Mouse (Mus musculus) ES-E14 (cell line): ENCODE results near the gene Rex1bd. TPM values are rescaled to one million over a fixed set of nuclear protein-coding genes. Genes with fewer than 3 reads are reported as not detected.

ENCODE experiments used
- DNase-seq: peaks from one replicate; pipeline ENCODE4 v3.0.0-alpha.2; 2013; ENCODE audit warnings: low read depth, low spot score
- H3K27ac ChIP-seq: 2 replicates; pipeline ENCODE4 v1.5.1; 2012; ENCODE audit warnings: low read depth, mild to moderate bottlenecking, low read length, moderate library complexity, mixed read lengths; ENCODE audit not compliant: poor library complexity, insufficient read depth, severe bottlenecking
- H3K36me3 ChIP-seq: 2 replicates; pipeline ENCODE4 v1.6.1; 2012; ENCODE audit warnings: mild to moderate bottlenecking, low read length, moderate library complexity, mixed read lengths; ENCODE audit not compliant: control insufficient read depth, poor library complexity, insufficient read depth, severe bottlenecking
- H3K4me1 ChIP-seq, 2 experiments: fragments of 150-350 bp in 1 of 2; sonication (generic) in 1 of 2; 2 replicates each; pipeline ENCODE4 v1.6.1; 2012; ENCODE audit warnings: low read length in 2 of 2, mild to moderate bottlenecking in 1 of 2, mixed read lengths in 1 of 2; ENCODE audit not compliant: control insufficient read depth in 2 of 2, insufficient read depth in 2 of 2, poor library complexity in 1 of 2
- H3K4me3 ChIP-seq, 2 experiments: fragments of 150-350 bp in 1 of 2; sonication (generic) in 1 of 2; 2 replicates each; pipeline ENCODE4 v1.5.1; 2012; ENCODE audit warnings: low read length in 2 of 2, low read depth in 1 of 2, mild to moderate bottlenecking in 1 of 2, mixed read lengths in 1 of 2; ENCODE audit not compliant: insufficient read depth in 1 of 2, poor library complexity in 1 of 2, severe bottlenecking in 1 of 2
- H3K9ac ChIP-seq: 2 replicates; pipeline ENCODE4 v1.6.1; 2012; ENCODE audit warnings: low read depth, mild to moderate bottlenecking, low read length, mixed read lengths; ENCODE audit not compliant: poor library complexity, insufficient read depth, severe bottlenecking
- H3K9me3 ChIP-seq: fragments of 150-350 bp; sonication (generic); 2 replicates; pipeline ENCODE4 v1.6.1; 2012; ENCODE audit warnings: low read depth, mild to moderate bottlenecking, low read length; ENCODE audit not compliant: control insufficient read depth, insufficient read depth
- CHD2 ChIP-seq: IDR thresholded peaks from 2 replicates; pipeline ENCODE4 v1.6.1; 2014; ENCODE audit warnings: mild to moderate bottlenecking, low read depth, low read length, inconsistent platforms
- HCFC1 ChIP-seq: IDR thresholded peaks from 2 replicates; pipeline ENCODE4 v1.6.1; 2012; ENCODE audit warnings: low read length, inconsistent platforms, borderline replicate concordance; ENCODE audit not compliant: insufficient read depth
- MAFK ChIP-seq: IDR thresholded peaks from 2 replicates; pipeline ENCODE4 v1.6.1; 2014; ENCODE audit warnings: mild to moderate bottlenecking, low read depth, low read length, inconsistent platforms; ENCODE audit not compliant: insufficient read depth
- ZC3H11A ChIP-seq: IDR thresholded peaks from 2 replicates; pipeline ENCODE4 v1.6.1; 2012; ENCODE audit warnings: low read depth, mild to moderate bottlenecking, inconsistent platforms, low read length, borderline replicate concordance
- ZNF384 ChIP-seq: IDR thresholded peaks from 2 replicates; pipeline ENCODE4 v1.6.1; 2012; ENCODE audit warnings: low read depth, low read length, inconsistent platforms
- in situ Hi-C, 2 experiments: fragments of 600-800 bp; cut with MboI; formaldehyde crosslinking; loops; one replicate each; pipeline ENCODE4 v1.15.1; 2025; ENCODE audit warnings: low sequenced_read_pairs in 2 of 2, inconsistent platforms in 1 of 2; ENCODE audit not compliant: unreplicated experiment in 2 of 2
- total RNA-seq: library from RNA; depleted of rRNA; stranded (reverse); fragments of 300-350 nt; gene quantifications from 2 replicates; pipeline ENCODE4 v1.2.3, GENCODE M21; 2012; rRNA removed

Gene Rex1bd
- 125 and 130 TPM in 2 replicates for total RNA-seq

DNA sequence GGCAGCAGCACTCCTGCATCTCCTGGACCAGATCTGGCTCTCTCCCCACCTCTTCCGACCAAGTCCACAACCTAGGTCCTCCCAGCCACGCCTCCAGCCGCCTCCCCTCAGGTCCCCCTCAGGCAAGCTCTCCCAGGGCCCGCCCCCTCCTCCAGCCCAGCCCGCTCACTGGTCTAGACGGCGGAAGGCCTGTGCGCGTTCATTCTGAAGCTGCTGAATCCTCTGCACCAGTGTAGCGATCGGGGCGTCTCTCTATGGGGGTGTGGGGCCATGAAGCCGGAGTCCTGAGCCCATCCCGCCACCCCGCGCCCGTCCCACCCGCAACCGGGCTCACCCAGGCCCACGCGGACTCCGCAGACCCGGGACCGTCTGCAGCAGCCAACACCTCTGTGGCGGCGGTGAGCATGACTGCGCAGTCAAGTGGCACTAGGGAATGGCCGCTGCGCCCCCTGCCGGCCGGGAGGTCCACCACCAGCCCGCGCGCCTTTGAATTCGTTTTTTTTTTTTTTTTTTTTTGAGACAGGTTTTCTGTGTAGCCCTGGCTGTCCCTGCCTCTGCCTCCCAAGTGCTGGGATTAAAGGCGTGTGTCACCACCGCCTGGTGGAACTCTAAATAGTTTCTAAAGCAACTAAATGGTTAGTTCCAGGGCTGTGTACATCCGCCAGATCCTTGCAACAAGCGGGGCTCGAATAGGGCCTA lies at the start of gene Rex1bd:
Rex1bd (minus strand) TSS at position 425 of the 699 bp plus-strand sequence.
- H3K36me3 ChIP-seq: peaks cover 30% of the 10 kb centered on the region
- DNase-seq: peak; percentile 97
- no peaks in the 10 kb centered on the region for H3K9me3 ChIP-seq
- H3K27ac ChIP-seq: peak within 1 kb of the TSS; percentile 88
- TF ChIP-seq HCFC1: peak; percentile 53
- TF ChIP-seq ZNF384: peak; percentile 98
- peak; percentile 81 for TF ChIP-seq MAFK
- no peak for TF ChIP-seq ZC3H11A
- no peak for TF ChIP-seq CHD2
- peak within 1 kb of the TSS; percentile 89 to 92 for H3K4me3 ChIP-seq
- in situ Hi-C loops: no loop called here
- peaks cover 0 to 11% of the 10 kb centered on the region in 2 experiments; a peak in 1 of 4 replicates for H3K4me1 ChIP-seq
- peak within 1 kb of the TSS; percentile 91 for H3K9ac ChIP-seq

DNA sequence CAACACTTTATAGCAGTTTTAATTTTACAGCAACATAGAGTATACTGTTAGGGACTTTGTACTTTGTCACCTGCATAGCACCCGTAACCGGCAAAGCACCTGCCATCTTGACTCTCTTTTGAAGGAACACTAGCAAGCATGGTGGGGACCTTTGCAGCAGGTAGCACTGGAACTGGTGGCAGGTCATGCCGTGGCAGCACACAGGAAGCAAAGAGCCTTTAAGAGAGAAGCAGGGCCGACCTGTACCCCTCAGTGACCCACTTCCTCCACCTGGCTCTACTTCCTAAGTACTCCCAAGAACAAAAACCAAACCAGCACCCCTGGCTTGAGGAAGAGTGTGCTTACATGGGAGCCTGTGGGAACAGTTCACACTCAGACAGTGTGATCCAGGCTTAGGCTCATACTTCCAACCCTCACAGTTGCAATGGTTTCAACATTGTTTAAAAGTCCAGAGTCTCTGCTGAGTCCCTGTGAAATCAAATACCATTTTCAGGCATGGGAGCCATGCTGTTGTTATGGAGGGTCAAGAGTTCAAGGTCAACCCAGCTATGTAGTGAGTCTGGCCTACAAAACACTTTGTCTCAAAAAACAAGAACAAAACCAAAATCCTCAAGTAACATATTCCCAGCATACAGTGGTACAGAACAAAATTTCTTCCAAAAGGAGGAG lies 48.7 kb upstream of the Rex1bd start:
- no peak for DNase-seq
- no peak overlapping the region for H3K27ac ChIP-seq
- no peak overlapping the region for H3K9ac ChIP-seq
- H3K4me1 ChIP-seq: peaks cover 1 to 7% of the 10 kb centered on the region in 2 experiments; a peak in 3 of 4 replicates
- no peaks in the 10 kb centered on the region; the same call in 1 of the 2 replicates for H3K36me3 ChIP-seq
- TF ChIP-seq ZNF384 (no peak), CHD2 (no peak), ZC3H11A (no peak), HCFC1 (no peak), MAFK (no peak)
- H3K9me3 ChIP-seq: no peaks in the 10 kb centered on the region
- H3K4me3 ChIP-seq: no peak overlapping the region
- in situ Hi-C loops: no loop called here

DNA sequence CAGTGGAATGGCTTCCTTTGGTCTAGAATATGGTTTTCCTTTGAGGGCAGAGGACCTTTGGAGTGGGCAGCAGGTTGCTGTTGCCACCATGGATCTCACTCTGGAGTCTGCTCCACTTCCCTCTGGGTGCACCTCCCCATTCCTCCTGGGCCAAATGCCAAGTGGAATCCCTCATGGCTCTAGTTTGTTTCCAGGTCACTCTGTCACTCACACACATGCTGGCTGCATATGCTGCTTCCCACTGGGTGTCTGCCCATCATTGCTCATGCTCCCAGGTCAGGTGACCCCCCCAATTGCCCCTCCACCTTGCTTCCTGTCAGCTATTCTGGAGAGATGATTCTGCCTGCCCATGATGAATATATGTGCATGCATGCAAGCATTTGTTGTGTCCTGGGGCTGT lies 47.2 kb upstream of the Rex1bd start:
- in situ Hi-C loops: no loop called here

DNA sequence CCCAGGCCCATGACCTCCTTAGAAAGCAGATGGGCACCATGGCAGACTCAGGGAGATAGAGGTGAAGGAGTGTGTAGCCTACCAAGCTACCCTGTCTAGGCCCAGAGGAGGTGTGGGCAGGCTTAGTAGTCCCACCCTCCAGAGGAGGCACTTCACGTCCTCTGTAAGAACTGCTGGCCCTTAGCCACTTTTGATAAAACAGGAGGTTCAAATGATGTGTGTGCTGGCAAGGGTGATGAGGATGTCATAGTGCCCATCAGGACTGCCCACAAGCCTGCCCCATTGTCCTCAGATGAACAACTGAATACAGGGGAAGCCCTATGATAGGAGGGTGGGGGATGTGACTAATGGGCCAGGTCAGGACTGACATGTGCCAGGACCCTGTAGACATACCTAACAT lies 46.3 kb upstream of the Rex1bd start:
- no peak for TF ChIP-seq HCFC1
- no peak for TF ChIP-seq CHD2
- TF ChIP-seq ZC3H11A: no peak
- no peak for TF ChIP-seq MAFK
- TF ChIP-seq ZNF384: no peak
- peaks cover 1 to 3% of the 10 kb centered on the region in 2 experiments; a peak in 2 of 4 replicates for H3K4me1 ChIP-seq
- no peak overlapping the region for H3K4me3 ChIP-seq
- H3K9ac ChIP-seq: no peak overlapping the region
- no peak overlapping the region for H3K27ac ChIP-seq
- no peaks in the 10 kb centered on the region for H3K36me3 ChIP-seq
- in situ Hi-C loops: no loop called here
- DNase-seq: no peak
- no peaks in the 10 kb centered on the region for H3K9me3 ChIP-seq

More for the DNA sequence above, 47.2 kb upstream of the Rex1bd start:
- Histone ChIP-seq H3K36me3 (no peaks in the 10 kb centered on the region), H3K4me3 (no peak overlapping the region), H3K9ac (no peak overlapping the region), H3K9me3 (no peaks in the 10 kb centered on the region), H3K4me1 (peaks cover 1 to 7% of the 10 kb centered on the region in 2 experiments; a peak in 3 of 4 replicates), H3K27ac (no peak overlapping the region)
- no peak for TF ChIP-seq CHD2
- no peak for TF ChIP-seq MAFK
- DNase-seq: no peak
